Comparison of ENCODE assay signal across 10 mouse cellular contexts in the genomic region with DNA sequence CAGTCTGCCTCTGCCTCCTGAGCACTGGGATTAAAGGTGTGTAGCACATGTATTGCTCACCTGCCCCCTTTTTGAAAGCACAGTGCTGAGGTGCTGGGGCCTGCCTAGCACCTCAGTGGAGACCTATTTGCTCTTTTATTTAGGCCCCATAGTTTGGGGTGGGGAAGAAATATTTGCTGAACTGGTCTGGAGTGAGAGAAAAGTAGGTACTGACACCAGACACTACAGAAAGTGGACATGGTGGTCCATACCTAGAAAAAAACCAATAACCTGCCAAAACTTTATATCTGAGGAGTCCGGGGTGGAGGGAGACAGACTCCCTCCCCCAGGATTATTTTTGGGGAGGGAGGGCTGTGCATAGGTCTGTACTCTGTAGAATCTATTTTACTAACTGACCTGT. TPM values are rescaled to one million over a fixed set of nuclear protein-coding genes. Genes with fewer than 3 reads are reported as not detected.
DNase-seq lines count a peak whose midpoint lies in the region; ATAC-seq and TF ChIP-seq lines count a peak whose summit lies in the region.
"Not testable (repeated sequence)": the region's sequence is repeated elsewhere in the genome, so short reads cannot be mapped to it uniquely, and the experiment has no call there.
"Had no signal": no experiment of that assay in that cellular context is flagged by ENCODE, and none has a peak within 500 bp of the region (broad histone marks: within the 10 kb centered on the region; RNA-seq: fewer than 3 reads in every experiment).

No protein-coding gene starts in this region.

- TF ChIP-seq CTCF in gastrocnemius, adult 2 months (IDR thresholded peaks at IDR 0.05); kidney, postnatal 0 days (IDR thresholded peaks at IDR 0.05; ENCODE audit: low read depth): not testable (repeated sequence)

- not testable (repeated sequence) for H3K4me3 ChIP-seq in embryonic facial prominence, embryonic 14.5 days (ENCODE audit: low read depth, low read length); kidney, postnatal 0 days (replicated peaks; ENCODE audit: low read depth, low read length)
- H3K4me3 ChIP-seq in gastrocnemius, adult 2 months = peak overlapping the region; percentile 99
- H3K4me3 ChIP-seq in hindbrain, embryonic 15.5 days = peak overlapping the region; percentile 85; the same call in 1 of the 2 replicates
- H3K4me3 ChIP-seq in midbrain, embryonic 10.5 days = peak overlapping the region; percentile 90

- peak overlapping the region; percentile 91; the same call in 1 of the 2 replicates for H3K4me2 ChIP-seq in embryonic facial prominence, embryonic 14.5 days (ENCODE audit: low read depth, low read length)
- peak overlapping the region; percentile 89 for H3K4me2 ChIP-seq in hindbrain, embryonic 15.5 days
- peak overlapping the region; percentile 76; the same call in 1 of the 2 replicates for H3K4me2 ChIP-seq in kidney, postnatal 0 days (ENCODE audit: low read length)

- not testable (repeated sequence) for H3K27ac ChIP-seq in embryonic facial prominence, embryonic 14.5 days (replicated peaks; ENCODE audit: low read depth, low read length); hindbrain, embryonic 15.5 days (replicated peaks); kidney, postnatal 0 days; midbrain, embryonic 10.5 days (replicated peaks)
- peak overlapping the region; percentile 81 for H3K27ac ChIP-seq in gastrocnemius, adult 2 months

- not testable (repeated sequence) for H3K9me3 ChIP-seq in embryonic facial prominence, embryonic 14.5 days (ENCODE audit: control insufficient read depth, low read length); hindbrain, embryonic 15.5 days; kidney, postnatal 0 days (replicated peaks; ENCODE audit: low read length); midbrain, embryonic 10.5 days (replicated peaks)

- 75% methylated on average over 1 of the region's 1 CpGs for WGBS in embryonic facial prominence, embryonic 14.5 days
- 79% methylated on average over 1 of the region's 1 CpGs for WGBS in hindbrain, embryonic 15.5 days
- WGBS in kidney, postnatal 0 days = 54% methylated on average over 1 of the region's 1 CpGs
- WGBS in midbrain, embryonic 10.5 days = 88% methylated on average over 1 of the region's 1 CpGs

- ATAC-seq in embryonic facial prominence, embryonic 14.5 days (ENCODE audit: low read depth); kidney, postnatal 0 days (replicated peaks; ENCODE audit: low FRiP score, low read depth): not testable (repeated sequence)
- ATAC-seq in hindbrain, embryonic 15.5 days (ENCODE audit: low FRiP score, low read depth) = peak; percentile 2; the same call in 1 of the 2 replicates

- peak; percentile 43 for DNase-seq in cerebellum, adult 11-12 months
- not testable (repeated sequence) for DNase-seq in embryonic facial prominence, embryonic 14.5 days (ENCODE audit: low spot score); gastrocnemius, adult 2 months; kidney, postnatal 0 days (ENCODE audit: low spot score); midbrain, embryonic 10.5 days (ENCODE audit: low spot score)
- peak; percentile 36 for DNase-seq in naive thymus-derived CD4-positive, alpha-beta T cell, adult 2 months (ENCODE audit: low read depth)

- peaks cover 15% of the 10 kb centered on the region; the same call in 1 of the 2 replicates for H3K4me1 ChIP-seq in embryonic facial prominence, embryonic 14.5 days (ENCODE audit: control insufficient read depth, insufficient read depth, low read length)
- H3K4me1 ChIP-seq in hindbrain, embryonic 15.5 days (replicated peaks) = peaks cover 36% of the 10 kb centered on the region
- not testable (repeated sequence) for H3K4me1 ChIP-seq in kidney, postnatal 0 days (replicated peaks; ENCODE audit: insufficient read depth, low read length)
- H3K4me1 ChIP-seq in midbrain, embryonic 10.5 days = peaks cover 36% of the 10 kb centered on the region

- H3K36me3 ChIP-seq in embryonic facial prominence, embryonic 14.5 days (ENCODE audit: control insufficient read depth, insufficient read depth, low read length) = peaks cover 37% of the 10 kb centered on the region
- H3K36me3 ChIP-seq in hindbrain, embryonic 15.5 days = peaks cover 25% of the 10 kb centered on the region
- peaks cover 18% of the 10 kb centered on the region; the same call in 1 of the 2 replicates for H3K36me3 ChIP-seq in kidney, postnatal 0 days (ENCODE audit: insufficient read depth, low read length)
- H3K36me3 ChIP-seq in midbrain, embryonic 10.5 days = peaks cover 43% of the 10 kb centered on the region

- intact Hi-C loops in gastrocnemius, adult 2 months (cut with DNase I) = not testable (repeated sequence)

- H3K27me3 ChIP-seq in embryonic facial prominence, embryonic 14.5 days (replicated peaks; ENCODE audit: control insufficient read depth, insufficient read depth, low read length); hindbrain, embryonic 15.5 days; kidney, postnatal 0 days (ENCODE audit: insufficient read depth, low read length); midbrain, embryonic 10.5 days (ENCODE audit: low read depth, poor library complexity, severe bottlenecking): not testable (repeated sequence)

- H3K9ac ChIP-seq in embryonic facial prominence, embryonic 14.5 days (ENCODE audit: low read depth, low read length); hindbrain, embryonic 15.5 days; kidney, postnatal 0 days (ENCODE audit: low read depth, low read length): not testable (repeated sequence)

RNA-seq across cellular contexts. Expression of a gene that starts 0.8 kb away (rescaled TPM):
- 14.2 and 14.4 TPM in 2 replicates for polyA plus RNA-seq in embryonic facial prominence, embryonic 14.5 days (2014; fragmentation: Nextera tagmentation; extraction: Ambion mirVana)
- 10 to 100 TPM; 16.8 to 17.3 TPM for total RNA-seq in gastrocnemius, adult 2 months (2021)
- polyA plus RNA-seq in hindbrain, embryonic 15.5 days (2015; fragmentation: Nextera tagmentation; extraction: Ambion mirVana) = 21.9 and 25.6 TPM in 2 replicates
- polyA plus RNA-seq in kidney, postnatal 0 days (2015; fragmentation: Nextera tagmentation; extraction: Ambion mirVana) = 20.7 and 23.7 TPM in 2 replicates
- polyA plus RNA-seq in midbrain, embryonic 10.5 days (2016; fragmentation: Nextera tagmentation; extraction: Ambion mirVana) = 18.5 and 20.9 TPM in 2 replicates

RNA-seq across cellular contexts. Expression of a gene that starts 5.2 kb away (rescaled TPM):
- polyA plus RNA-seq in embryonic facial prominence, embryonic 14.5 days (2014; fragmentation: Nextera tagmentation; extraction: Ambion mirVana) = 88.1 and 90.9 TPM in 2 replicates
- total RNA-seq in gastrocnemius, adult 2 months (2021) = 10 to 100 TPM; 41.6 to 50.6 TPM
- polyA plus RNA-seq in hindbrain, embryonic 15.5 days (2015; fragmentation: Nextera tagmentation; extraction: Ambion mirVana) = 52.1 and 53.1 TPM in 2 replicates
- 130 TPM in 2 replicates for polyA plus RNA-seq in kidney, postnatal 0 days (2015; fragmentation: Nextera tagmentation; extraction: Ambion mirVana)
- polyA plus RNA-seq in midbrain, embryonic 10.5 days (2016; fragmentation: Nextera tagmentation; extraction: Ambion mirVana) = 69.6 and 81.8 TPM in 2 replicates

RNA-seq across cellular contexts. Expression of a gene that starts 9.9 kb away (rescaled TPM):
- polyA plus RNA-seq in embryonic facial prominence, embryonic 14.5 days (2014; fragmentation: Nextera tagmentation; extraction: Ambion mirVana) = 5.2 and 6.1 TPM in 2 replicates
- total RNA-seq in gastrocnemius, adult 2 months (2021) = not detected
- polyA plus RNA-seq in hindbrain, embryonic 15.5 days (2015; fragmentation: Nextera tagmentation; extraction: Ambion mirVana) = 2.2 and 3.1 TPM in 2 replicates
- polyA plus RNA-seq in kidney, postnatal 0 days (2015; fragmentation: Nextera tagmentation; extraction: Ambion mirVana) = 4.0 and 5.1 TPM in 2 replicates
- 4.6 and 4.9 TPM in 2 replicates for polyA plus RNA-seq in midbrain, embryonic 10.5 days (2016; fragmentation: Nextera tagmentation; extraction: Ambion mirVana)
- total RNA-seq: left cerebral cortex, postnatal 25 days; monocyte, adult 5-6 weeks had no signal
- polyA plus RNA-seq: activated CD4-positive, CD25-positive, alpha-beta regulatory T cell, adult 4 months had no signal

RNA-seq across cellular contexts. Expression of a gene that starts 11.8 kb away (rescaled TPM):
- polyA plus RNA-seq in embryonic facial prominence, embryonic 14.5 days (2014; fragmentation: Nextera tagmentation; extraction: Ambion mirVana) = 4.1 and 4.7 TPM in 2 replicates
- total RNA-seq in gastrocnemius, adult 2 months (2021) = 10 to 100 TPM; 82.2 to 84.2 TPM
- 7.7 and 8.8 TPM in 2 replicates for polyA plus RNA-seq in hindbrain, embryonic 15.5 days (2015; fragmentation: Nextera tagmentation; extraction: Ambion mirVana)
- 2.2 TPM in 2 replicates for polyA plus RNA-seq in kidney, postnatal 0 days (2015; fragmentation: Nextera tagmentation; extraction: Ambion mirVana)
- polyA plus RNA-seq in midbrain, embryonic 10.5 days (2016; fragmentation: Nextera tagmentation; extraction: Ambion mirVana) = 6.9 and 7.0 TPM in 2 replicates

RNA-seq across cellular contexts. Expression of a gene that starts 21.8 kb away (rescaled TPM):
- polyA plus RNA-seq in embryonic facial prominence, embryonic 14.5 days (2014; fragmentation: Nextera tagmentation; extraction: Ambion mirVana) = 112 and 114 TPM in 2 replicates
- 10 to 100 TPM; 64.8 to 68.8 TPM for total RNA-seq in gastrocnemius, adult 2 months (2021)
- 90.2 and 96.2 TPM in 2 replicates for polyA plus RNA-seq in hindbrain, embryonic 15.5 days (2015; fragmentation: Nextera tagmentation; extraction: Ambion mirVana)
- 153 and 160 TPM in 2 replicates for polyA plus RNA-seq in kidney, postnatal 0 days (2015; fragmentation: Nextera tagmentation; extraction: Ambion mirVana)
- 93.6 and 96.3 TPM in 2 replicates for polyA plus RNA-seq in midbrain, embryonic 10.5 days (2016; fragmentation: Nextera tagmentation; extraction: Ambion mirVana)
